Mouse (Mus musculus) spleen, adult 18-20 months (tissue): ENCODE data around the gene Zfp346.

ENCODE experiments used
- DNase-seq, 2 experiments: peaks; one replicate each; pipeline ENCODE4 v3.0.0; 2022; ENCODE audit warnings: mixed read lengths in 2 of 2

Zfp346 gene

GRCm38 (mm10) chr13:55153951-55154350, 48.8 kb downstream of the Zfp346 start:
- no peak for DNase-seq

- no peak for DNase-seq
Measured at GRCm38 (mm10) chr13:55162365-55162764, 57.3 kb downstream of the Zfp346 start.

- no peak for DNase-seq
Measured at GRCm38 (mm10) chr13:55163553-55163952, 58.4 kb downstream of the Zfp346 start.

GRCm38 (mm10) chr13:55165831-55166339, 60.8 kb downstream of the Zfp346 start:
- DNase-seq, result no peak

- DNase-seq, result no peak
Measured at GRCm38 (mm10) chr13:55166806-55167725, 62.0 kb downstream of the Zfp346 start.

GRCm38 (mm10) chr13:55167798-55168197, 62.7 kb downstream of the Zfp346 start:
- DNase-seq, result no peak

- DNase-seq, result no peak
Measured at GRCm38 (mm10) chr13:55168255-55168654, 63.1 kb downstream of the Zfp346 start.

GRCm38 (mm10) chr13:55168958-55169369, 63.9 kb downstream of the Zfp346 start:
- DNase-seq, result peak in 1 of 2 experiments; percentile 40

- DNase-seq, result no peak
Measured at GRCm38 (mm10) chr13:55171517-55172335, 66.6 kb downstream of the Zfp346 start.

GRCm38 (mm10) chr13:55172336-55172770, 67.2 kb downstream of the Zfp346 start:
- no peak for DNase-seq

- DNase-seq, result no peak
Measured at GRCm38 (mm10) chr13:55174347-55174746, 69.2 kb downstream of the Zfp346 start.

GRCm38 (mm10) chr13:55176265-55176664, 71.2 kb downstream of the Zfp346 start:
- no peak for DNase-seq

GRCm38 (mm10) chr13:55177903-55178496, 72.9 kb downstream of the Zfp346 start:
- DNase-seq, result no peak

GRCm38 (mm10) chr13:55178556-55178955, 73.4 kb downstream of the Zfp346 start:
- peak; percentile 37 to 71 for DNase-seq

GRCm38 (mm10) chr13:55179591-55179990, 74.5 kb downstream of the Zfp346 start:
- DNase-seq, result no peak

GRCm38 (mm10) chr13:55181786-55182172, 76.7 kb downstream of the Zfp346 start:
- no peak for DNase-seq

- DNase-seq, result peak in 1 of 2 experiments; percentile 39
Measured at GRCm38 (mm10) chr13:55182173-55182894, 77.2 kb downstream of the Zfp346 start.

GRCm38 (mm10) chr13:55183382-55183781, 78.3 kb downstream of the Zfp346 start:
- no peak for DNase-seq
